Mouse (Mus musculus) limb, embryonic 14.5 days (tissue): ENCODE data around the gene Zpr1. TPM values are rescaled to one million over a fixed set of nuclear protein-coding genes. Genes with fewer than 3 reads are reported as not detected.

Source experiments
- ATAC-seq: fragments of 200-750 bp; cut with Nextera tagmentation; 2 replicates; pipeline ENCODE4 v1.8.0; 2017; ENCODE audit warnings: low read depth, moderate number of reproducible peaks, moderate TSS enrichment; ENCODE audit not compliant: low FRiP score
- DNase-seq: peaks from one replicate; pipeline ENCODE4 v3.0.0-alpha.2; 2015; ENCODE audit warnings: low spot score
- H3K27ac ChIP-seq: fragments of 300-500 bp; sonication (generic); replicated peaks from 2 replicates; pipeline ENCODE4 v1.5.1; 2014; ENCODE audit warnings: low read depth, mild to moderate bottlenecking, low read length, moderate library complexity, mixed read lengths
- H3K27me3 ChIP-seq: fragments of 300-500 bp; sonication (generic); 2 replicates; pipeline ENCODE4 v1.6.1; 2014; ENCODE audit warnings: low read length, mixed read lengths; ENCODE audit not compliant: control insufficient read depth, insufficient read depth
- H3K36me3 ChIP-seq: fragments of 300-500 bp; sonication (generic); 2 replicates; pipeline ENCODE4 v1.6.1; 2014; ENCODE audit warnings: mild to moderate bottlenecking, low read length, moderate library complexity, mixed read lengths; ENCODE audit not compliant: control insufficient read depth, insufficient read depth
- H3K4me1 ChIP-seq: fragments of 300-500 bp; sonication (generic); 2 replicates; pipeline ENCODE4 v1.6.1; 2014; ENCODE audit warnings: antibody characterized with exemption, low read length, mixed read lengths; ENCODE audit not compliant: control insufficient read depth, insufficient read depth
- H3K4me2 ChIP-seq: fragments of 300-500 bp; sonication (generic); replicated peaks from 2 replicates; pipeline ENCODE4 v1.6.1; 2014; ENCODE audit warnings: low read depth, mild to moderate bottlenecking, low read length, moderate library complexity; ENCODE audit not compliant: severe bottlenecking
- H3K4me3 ChIP-seq: fragments of 300-500 bp; sonication (generic); replicated peaks from 2 replicates; pipeline ENCODE4 v1.5.1; 2014; ENCODE audit warnings: low read length
- H3K9ac ChIP-seq: fragments of 300-500 bp; sonication (generic); 2 replicates; pipeline ENCODE4 v1.6.1; 2014; ENCODE audit warnings: mild to moderate bottlenecking, low read depth, low read length, moderate library complexity; ENCODE audit not compliant: severe bottlenecking
- H3K9me3 ChIP-seq: fragments of 300-500 bp; sonication (generic); 2 replicates; pipeline ENCODE4 v1.6.1; 2016; ENCODE audit warnings: low read length; ENCODE audit not compliant: control insufficient read depth
- POLR2A ChIP-seq: fragments of 200-500 bp; IDR thresholded peaks from 2 replicates; pipeline ENCODE4 v1.8.0; 2012; ENCODE audit warnings: inconsistent platforms, mild to moderate bottlenecking, moderate library complexity, borderline replicate concordance; ENCODE audit not compliant: insufficient read depth, insufficient read length; ENCODE audit errors: extremely low read depth
- WGBS: fragments of 180-500 bp; shearing (Covaris S2); extraction: QIAGEN DNeasy Blood & Tissue Kit; methylation state at CpG from one replicate; pipeline ENCODE4 v1.1.7; 2014; 5-methylcytosine and 5-hydroxymethylcytosine counted together
- polyA plus RNA-seq, 2 experiments: library from polyadenylated mRNA; depleted of rRNA in 1 of 2; stranded (reverse) in 1 of 2; unstranded in 1 of 2; fragments of >200 nt; fragmentation: Nextera tagmentation in 1 of 2; extraction: Ambion mirVana in 1 of 2; gene quantifications; 2 replicates each; pipeline versions ENCODE4 v1.2.1 to v1.2.3; 2012 to 2014

The Zpr1 gene
- polyA plus RNA-seq, 2 experiments: 38.7 to 54.2 TPM

GRCm38 (mm10) chr9:46329801-46330585 is 57.1 kb downstream of the Zpr1 start:
- DNase-seq (no peak), ATAC-seq (no peak)
- H3K27ac ChIP-seq: no peak overlapping the region
- H3K36me3 ChIP-seq: no peaks in the 10 kb centered on the region
- peaks cover 12% of the 10 kb centered on the region for H3K4me1 ChIP-seq
- WGBS: 22% methylated on average over 24 of the region's 24 CpGs
- H3K27me3 ChIP-seq: 0 out of 2 replicates have a peak, but pooled peaks cover 7% of the 10 kb centered on the region
- no peak overlapping the region for H3K9ac ChIP-seq
- no peaks in the 10 kb centered on the region for H3K9me3 ChIP-seq
- H3K4me2 ChIP-seq: peak overlapping the region; percentile 63; the same call in 1 of the 2 replicates
- H3K4me3 ChIP-seq: no peak overlapping the region
- no peak for TF ChIP-seq POLR2A

DNA sequence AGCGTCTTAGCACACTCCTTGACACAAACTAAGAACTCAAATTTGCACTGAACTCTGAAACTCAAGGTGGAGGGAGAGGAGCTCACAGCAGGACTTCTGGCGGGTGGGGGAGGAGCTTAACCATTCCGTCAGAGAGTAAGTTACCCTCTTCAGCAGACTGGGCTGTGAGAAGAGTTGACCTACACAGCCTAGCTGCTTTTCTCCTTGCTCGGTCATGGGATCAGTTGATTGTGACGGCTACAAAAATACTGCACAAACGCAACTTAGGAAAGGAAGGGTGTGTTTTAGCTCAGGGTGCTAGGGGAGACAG is 57.7 kb downstream of the Zpr1 start:
- ATAC-seq: no peak
- DNase-seq: no peak
- WGBS: 52% methylated on average over 6 of the region's 6 CpGs
- Histone ChIP-seq H3K36me3 (no peaks in the 10 kb centered on the region), H3K4me1 (peaks cover 12% of the 10 kb centered on the region), H3K9me3 (no peaks in the 10 kb centered on the region), H3K27ac (no peak overlapping the region), H3K27me3 (0 out of 2 replicates have a peak, but pooled peaks cover 9% of the 10 kb centered on the region), H3K4me3 (no peak overlapping the region), H3K4me2 (no peak overlapping the region), H3K9ac (no peak overlapping the region)
- no peak for TF ChIP-seq POLR2A

DNA sequence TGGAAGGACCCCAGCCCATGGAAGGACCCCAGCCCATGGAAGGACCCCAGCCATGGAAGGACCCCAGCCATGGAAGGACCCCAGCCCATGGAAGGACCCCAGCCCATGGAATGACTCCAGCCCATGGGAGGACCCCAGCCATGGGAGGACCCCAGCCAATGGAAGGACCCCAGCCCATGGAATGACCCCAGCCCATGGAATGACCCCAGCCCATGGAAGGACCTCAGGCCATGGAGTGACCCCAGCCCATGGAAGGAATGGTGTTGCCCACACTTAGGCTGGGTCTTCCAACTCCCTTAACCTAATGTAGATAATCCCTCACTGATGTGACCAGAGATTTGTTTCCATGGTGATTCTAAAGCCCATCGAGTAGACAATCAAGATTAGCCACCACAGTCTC is 58.4 kb downstream of the Zpr1 start:
- 94% methylated on average over 1 of the region's 1 CpGs for WGBS

More for the DNA sequence above, 58.4 kb downstream of the Zpr1 start:
- DNase-seq: no peak
- Histone ChIP-seq H3K4me3 (no peak overlapping the region), H3K36me3 (no peaks in the 10 kb centered on the region), H3K4me1 (peaks cover 12% of the 10 kb centered on the region), H3K27ac (no peak overlapping the region), H3K9me3 (no peaks in the 10 kb centered on the region), H3K9ac (no peak overlapping the region), H3K27me3 (0 out of 2 replicates have a peak, but pooled peaks cover 9% of the 10 kb centered on the region), H3K4me2 (no peak overlapping the region)
- TF ChIP-seq POLR2A: no peak
- ATAC-seq: no peak

Other genes starting within 250 kb of the Zpr1 start
- gene Apoa1, start 44.5 kb upstream of the Zpr1 start, polyA plus RNA-seq (2012; rRNA removed): 9.3 and 11.4 TPM in 2 replicates
- 1.1 and 1.3 TPM in 2 replicates for gene Apoa1, start 44.5 kb upstream of the Zpr1 start, polyA plus RNA-seq (2014; fragmentation: Nextera tagmentation; extraction: Ambion mirVana)
- not detected in 2 replicates for gene Apoc3, start 37.4 kb upstream of the Zpr1 start, polyA plus RNA-seq (2012; rRNA removed)
- not detected in 2 replicates for gene Apoc3, start 37.4 kb upstream of the Zpr1 start, polyA plus RNA-seq (2014; fragmentation: Nextera tagmentation; extraction: Ambion mirVana)
- gene Apoa4, start 32.4 kb upstream of the Zpr1 start, polyA plus RNA-seq (2012; rRNA removed): 1.4 and 2.8 TPM in 2 replicates
- gene Apoa4, start 32.4 kb upstream of the Zpr1 start, polyA plus RNA-seq (2014; fragmentation: Nextera tagmentation; extraction: Ambion mirVana): not detected in 2 replicates
- gene Apoa5, start 4.4 kb upstream of the Zpr1 start, polyA plus RNA-seq (2012; rRNA removed): not detected in 2 replicates
- gene Apoa5, start 4.4 kb upstream of the Zpr1 start, polyA plus RNA-seq (2014; fragmentation: Nextera tagmentation; extraction: Ambion mirVana): not detected in 2 replicates
- gene Bud13, start 9.9 kb downstream of the Zpr1 start, polyA plus RNA-seq (2012; rRNA removed): 23.1 and 23.4 TPM in 2 replicates
- gene Bud13, start 9.9 kb downstream of the Zpr1 start, polyA plus RNA-seq (2014; fragmentation: Nextera tagmentation; extraction: Ambion mirVana): 19.2 and 23.7 TPM in 2 replicates
- not detected in 2 replicates for gene 4931429L15Rik, start 46.9 kb downstream of the Zpr1 start, polyA plus RNA-seq (2012; rRNA removed)
- gene 4931429L15Rik, start 46.9 kb downstream of the Zpr1 start, polyA plus RNA-seq (2014; fragmentation: Nextera tagmentation; extraction: Ambion mirVana): not detected in 2 replicates